Mouse (Mus musculus) forelimb bud, embryonic 11.5 days (tissue): ENCODE data around the gene Mcmbp.
"Not testable (repeated sequence)": the region's sequence is repeated elsewhere in the genome, so short reads cannot be mapped to it uniquely, and the experiment has no call there.

ENCODE experiments used
- DNase-seq: peaks from one replicate; pipeline ENCODE4 v3.0.0-alpha.2; 2012; ENCODE audit warnings: low read depth, low spot score

Gene Mcmbp

GRCm38 (mm10) chr7:128717991-128718390 is 22.3 kb downstream of the Mcmbp start:
- DNase-seq = no peak

GRCm38 (mm10) chr7:128705735-128706134 is 34.6 kb downstream of the Mcmbp start:
- peak; percentile 74 for DNase-seq

GRCm38 (mm10) chr7:128699959-128700358 is 40.3 kb downstream of the Mcmbp start:
- DNase-seq = not testable (repeated sequence)

GRCm38 (mm10) chr7:128694848-128695247 is 45.4 kb downstream of the Mcmbp start:
- DNase-seq = no peak

- DNase-seq = no peak
Observed at GRCm38 (mm10) chr7:128692163-128692562, 48.1 kb downstream of the Mcmbp start.

- DNase-seq = no peak
Observed at GRCm38 (mm10) chr7:128690796-128691195, 49.5 kb downstream of the Mcmbp start.

GRCm38 (mm10) chr7:128690070-128690469 is 50.2 kb downstream of the Mcmbp start:
- DNase-seq = peak; percentile 80

- no peak for DNase-seq
Observed at GRCm38 (mm10) chr7:128689347-128689746, 50.9 kb downstream of the Mcmbp start.

GRCm38 (mm10) chr7:128687821-128688564 is 52.3 kb downstream of the Mcmbp start:
- DNase-seq = peak; percentile 49

GRCm38 (mm10) chr7:128678546-128678945 is 61.7 kb downstream of the Mcmbp start:
- no peak for DNase-seq

GRCm38 (mm10) chr7:128672408-128673010 is 67.8 kb downstream of the Mcmbp start:
- peak; percentile 20 for DNase-seq

- peak; percentile 29 for DNase-seq
Observed at GRCm38 (mm10) chr7:128671952-128672351, 68.3 kb downstream of the Mcmbp start.

GRCm38 (mm10) chr7:128668831-128669230 is 71.5 kb downstream of the Mcmbp start:
- DNase-seq = no peak

GRCm38 (mm10) chr7:128667788-128668187 is 72.5 kb downstream of the Mcmbp start:
- no peak for DNase-seq

- DNase-seq = no peak
Observed at GRCm38 (mm10) chr7:128664861-128665377, 75.4 kb downstream of the Mcmbp start.

- DNase-seq = no peak
Observed at GRCm38 (mm10) chr7:128663906-128664305, 76.4 kb downstream of the Mcmbp start.

GRCm38 (mm10) chr7:128656970-128657369 is 83.3 kb downstream of the Mcmbp start:
- no peak for DNase-seq
